20 mouse cellular contexts compared by ENCODE assay signal in the genomic region with DNA sequence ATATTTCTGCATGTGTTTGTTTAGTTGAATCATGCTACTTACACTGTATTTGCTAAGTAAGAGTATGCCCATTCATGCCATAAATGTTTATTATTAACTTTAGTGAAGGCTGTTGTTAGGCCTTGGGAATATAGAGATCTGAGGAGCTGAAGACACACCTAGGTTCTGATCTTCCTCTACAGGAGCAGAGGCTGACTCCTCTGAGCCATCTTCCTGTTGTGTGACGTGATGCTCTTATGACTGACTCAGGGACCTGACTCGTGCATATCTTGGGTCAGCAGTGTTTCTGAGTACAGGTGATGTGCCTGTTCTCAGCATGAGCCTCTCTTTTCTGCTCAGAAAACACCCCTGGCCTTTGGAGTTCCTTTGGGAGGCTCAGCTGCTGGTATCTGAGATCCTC. TPM values are rescaled to one million over a fixed set of nuclear protein-coding genes. Genes with fewer than 3 reads are reported as not detected.
DNase-seq lines count a peak whose midpoint lies in the region; ATAC-seq and TF ChIP-seq lines count a peak whose summit lies in the region.
"Had no signal": no experiment of that assay in that cellular context is flagged by ENCODE, and none has a peak within 500 bp of the region (broad histone marks: within the 10 kb centered on the region; RNA-seq: fewer than 3 reads in every experiment).

No protein-coding gene starts in this region.

- no peak overlapping the region for H3K4me3 ChIP-seq in intestine, embryonic 14.5 days (ENCODE audit: low read depth, low read length)
- H3K4me3 ChIP-seq in intestine, embryonic 15.5 days (replicated peaks), result no peak overlapping the region
- H3K4me3 ChIP-seq in intestine, postnatal 0 days (ENCODE audit: low read depth, low read length), result no peak overlapping the region
- H3K4me3 ChIP-seq: embryonic facial prominence, embryonic 10.5 days; embryonic facial prominence, embryonic 12.5 days; forebrain, embryonic 13.5 days; forebrain, embryonic 15.5 days had no signal

- H3K9ac ChIP-seq in intestine, embryonic 14.5 days (ENCODE audit: low read length), result no peak overlapping the region
- H3K9ac ChIP-seq in intestine, embryonic 15.5 days, result no peak overlapping the region
- no peak overlapping the region for H3K9ac ChIP-seq in intestine, postnatal 0 days (ENCODE audit: low read depth, low read length)
- H3K9ac ChIP-seq: embryonic facial prominence, embryonic 12.5 days; forebrain, embryonic 13.5 days; forebrain, embryonic 15.5 days; forebrain, postnatal 0 days had no signal

- no peak overlapping the region for H3K27ac ChIP-seq in intestine, embryonic 14.5 days (ENCODE audit: low read depth)
- no peak overlapping the region for H3K27ac ChIP-seq in intestine, embryonic 15.5 days
- H3K27ac ChIP-seq in intestine, postnatal 0 days (ENCODE audit: low read depth, low read length), result no peak overlapping the region
- H3K27ac ChIP-seq: embryonic facial prominence, embryonic 10.5 days; embryonic facial prominence, embryonic 12.5 days; forebrain, embryonic 13.5 days; forebrain, embryonic 15.5 days had no signal

- peak; percentile 60; the same call in 1 of the 2 replicates for ATAC-seq in intestine, embryonic 14.5 days (replicated peaks; ENCODE audit: low FRiP score, low TSS enrichment, low read depth)
- peak; percentile 94 for ATAC-seq in intestine, embryonic 15.5 days
- ATAC-seq in intestine, postnatal 0 days, result peak; percentile 84
- ATAC-seq: forebrain, embryonic 13.5 days; forebrain, embryonic 15.5 days; forebrain, postnatal 0 days had no signal

- no peaks in the 10 kb centered on the region for H3K36me3 ChIP-seq in intestine, embryonic 14.5 days (ENCODE audit: control insufficient read depth, insufficient read depth, low read length)
- no peaks in the 10 kb centered on the region for H3K36me3 ChIP-seq in intestine, embryonic 15.5 days
- no peaks in the 10 kb centered on the region for H3K36me3 ChIP-seq in intestine, postnatal 0 days (ENCODE audit: control insufficient read depth, insufficient read depth)
- H3K36me3 ChIP-seq: embryonic facial prominence, embryonic 10.5 days; embryonic facial prominence, embryonic 12.5 days; forebrain, embryonic 15.5 days had no signal

- no peaks in the 10 kb centered on the region for H3K9me3 ChIP-seq in intestine, embryonic 14.5 days (ENCODE audit: control insufficient read depth, low read length)
- H3K9me3 ChIP-seq in intestine, embryonic 15.5 days, result no peaks in the 10 kb centered on the region
- no peaks in the 10 kb centered on the region for H3K9me3 ChIP-seq in intestine, postnatal 0 days (ENCODE audit: control insufficient read depth)
- H3K9me3 ChIP-seq: embryonic facial prominence, embryonic 10.5 days; embryonic facial prominence, embryonic 12.5 days; forebrain, embryonic 13.5 days; forebrain, embryonic 15.5 days had no signal

- 75% methylated on average over 2 of the region's 2 CpGs for whole genome bisulfite sequencing in intestine, embryonic 14.5 days
- 62% methylated on average over 2 of the region's 2 CpGs for WGBS in intestine, embryonic 15.5 days
- WGBS in intestine, postnatal 0 days, result 33% methylated on average over 2 of the region's 2 CpGs

- no peak overlapping the region for H3K4me2 ChIP-seq in intestine, embryonic 14.5 days (ENCODE audit: low read length)
- no peak overlapping the region for H3K4me2 ChIP-seq in intestine, embryonic 15.5 days (replicated peaks)
- H3K4me2 ChIP-seq in intestine, postnatal 0 days (replicated peaks; ENCODE audit: low read depth), result no peak overlapping the region
- H3K4me2 ChIP-seq: embryonic facial prominence, embryonic 12.5 days; forebrain, embryonic 13.5 days; forebrain, embryonic 15.5 days had no signal

- DNase-seq in intestine, embryonic 14.5 days (ENCODE audit: low spot score), result no peak
- no peak for DNase-seq in ovary, postnatal 14 days (ENCODE audit: low spot score)
- DNase-seq in urinary bladder, adult 2 months (ENCODE audit: low spot score), result no peak
- DNase-seq: adrenal gland, adult 2 months; adrenal gland, postnatal 10 days; adrenal gland, postnatal 25 days; cerebellum, adult 11 months; cerebellum, adult 18-20 months; cerebellum, adult 8-10 months; cerebellum, postnatal 10 days; cerebellum, postnatal 25 days; forebrain, postnatal 0 days had no signal

- no peaks in the 10 kb centered on the region for H3K4me1 ChIP-seq in intestine, embryonic 14.5 days (replicated peaks; ENCODE audit: control insufficient read depth, insufficient read depth, low read length)
- peaks cover 2% of the 10 kb centered on the region; the same call in 1 of the 2 replicates for H3K4me1 ChIP-seq in intestine, embryonic 15.5 days (replicated peaks)
- no peaks in the 10 kb centered on the region for H3K4me1 ChIP-seq in intestine, postnatal 0 days (replicated peaks; ENCODE audit: control insufficient read depth, insufficient read depth, low read length)
- H3K4me1 ChIP-seq: embryonic facial prominence, embryonic 12.5 days; forebrain, embryonic 13.5 days; forebrain, embryonic 15.5 days had no signal

- no peaks in the 10 kb centered on the region for H3K27me3 ChIP-seq in intestine, embryonic 14.5 days (replicated peaks; ENCODE audit: control insufficient read depth, insufficient read depth, low read length)
- H3K27me3 ChIP-seq in intestine, embryonic 15.5 days (replicated peaks), result no peaks in the 10 kb centered on the region
- no peaks in the 10 kb centered on the region for H3K27me3 ChIP-seq in intestine, postnatal 0 days (replicated peaks; ENCODE audit: control insufficient read depth, insufficient read depth, low read length)
- H3K27me3 ChIP-seq: forebrain, embryonic 13.5 days; forebrain, embryonic 15.5 days had no signal

- TF ChIP-seq CTCF in intestine, postnatal 0 days (IDR thresholded peaks at IDR 0.05; ENCODE audit: low read depth), result no peak

RNA-seq across cellular contexts. Expression of a gene that starts 7.3 kb away (rescaled TPM):
- 1.1 and 1.2 TPM in 2 replicates for polyA plus RNA-seq in intestine, embryonic 14.5 days (2014; fragmentation: Nextera tagmentation; extraction: Ambion mirVana)
- polyA plus RNA-seq in intestine, embryonic 15.5 days (2015; fragmentation: Nextera tagmentation; extraction: Ambion mirVana), result 0.44 and 0.97 TPM in 2 replicates
- polyA plus RNA-seq in intestine, postnatal 0 days (2015; fragmentation: Nextera tagmentation; extraction: Ambion mirVana), result 0.18 and 0.37 TPM in 2 replicates
- 0.13 and 0.22 TPM in 2 replicates for polyA plus RNA-seq in urinary bladder, adult 2 months (2012; rRNA removed)
- polyA plus RNA-seq: C2C12; forebrain, embryonic 11.5 days had no signal
